Mouse (Mus musculus): ENCODE measurements around the gene Gjb5.

Gene Gjb5

DNA sequence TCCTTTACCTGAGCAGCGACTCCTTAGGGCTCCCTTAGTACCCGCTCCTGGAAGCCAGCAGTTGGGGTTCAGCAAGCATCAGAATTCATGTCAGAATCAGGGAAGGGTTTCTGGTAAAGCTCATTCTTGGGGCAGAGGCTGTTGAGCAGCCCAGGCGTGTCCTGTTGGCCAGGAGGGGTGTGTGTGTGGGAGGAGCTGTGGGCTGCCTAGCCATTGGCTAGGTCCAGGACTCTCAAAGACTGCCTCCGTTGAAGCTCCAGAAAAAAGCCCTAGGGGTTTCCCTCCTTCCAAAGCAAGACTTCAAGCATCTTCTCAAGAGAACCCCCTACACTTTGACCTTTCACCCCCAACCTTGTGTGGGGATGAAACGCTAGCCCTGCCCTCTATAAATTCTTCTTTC is at the start of gene Gjb5:
Gjb5 (minus strand) TSS at position 164 of the 400 bp plus-strand sequence.
- DNase-seq (ENCODE audit: extremely low read depth, insufficient read length, low spot score) = no peak

DNA sequence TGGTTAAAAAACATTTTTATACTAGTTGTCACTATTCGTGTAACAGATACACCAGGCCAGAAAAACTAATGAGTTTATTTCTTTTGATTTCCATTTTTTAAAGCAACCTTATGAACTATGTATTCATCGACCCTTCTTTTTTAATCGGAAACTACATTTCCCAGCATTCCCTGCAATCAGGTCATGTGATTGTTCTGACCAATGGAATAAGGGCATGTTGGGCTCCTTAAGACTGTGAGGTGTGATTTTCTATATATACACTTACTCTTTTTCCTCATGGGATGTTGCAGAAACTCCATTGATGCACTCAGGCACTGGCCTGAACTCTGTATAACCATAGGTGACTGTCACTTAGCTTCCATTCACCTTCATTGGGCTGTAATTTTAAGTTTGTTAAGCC is 44.6 kb upstream of the Gjb5 start:
- no peak for DNase-seq (ENCODE audit: extremely low read depth, insufficient read length, low spot score)

DNA sequence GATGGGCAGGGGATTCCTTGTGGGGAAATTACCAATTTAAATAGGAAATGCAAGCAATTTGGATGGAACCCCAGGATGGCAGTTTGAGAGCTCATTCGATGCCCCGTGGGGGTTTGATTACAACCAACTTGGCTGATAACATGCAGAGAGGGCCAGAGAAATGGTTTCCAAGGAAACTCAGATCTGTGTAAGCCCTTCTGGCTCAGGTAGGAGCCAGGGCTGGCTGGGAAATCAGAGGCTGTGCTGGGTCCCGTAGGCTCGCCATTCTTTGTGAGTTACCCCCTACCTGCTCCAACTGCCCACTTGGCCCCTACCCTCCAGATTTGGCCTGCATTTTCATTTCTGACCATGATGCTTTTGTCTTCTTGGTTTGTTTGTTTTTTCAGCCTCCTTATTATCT is 44.2 kb upstream of the Gjb5 start:
- no peak for DNase-seq (ENCODE audit: extremely low read depth, insufficient read length, low spot score)

DNA sequence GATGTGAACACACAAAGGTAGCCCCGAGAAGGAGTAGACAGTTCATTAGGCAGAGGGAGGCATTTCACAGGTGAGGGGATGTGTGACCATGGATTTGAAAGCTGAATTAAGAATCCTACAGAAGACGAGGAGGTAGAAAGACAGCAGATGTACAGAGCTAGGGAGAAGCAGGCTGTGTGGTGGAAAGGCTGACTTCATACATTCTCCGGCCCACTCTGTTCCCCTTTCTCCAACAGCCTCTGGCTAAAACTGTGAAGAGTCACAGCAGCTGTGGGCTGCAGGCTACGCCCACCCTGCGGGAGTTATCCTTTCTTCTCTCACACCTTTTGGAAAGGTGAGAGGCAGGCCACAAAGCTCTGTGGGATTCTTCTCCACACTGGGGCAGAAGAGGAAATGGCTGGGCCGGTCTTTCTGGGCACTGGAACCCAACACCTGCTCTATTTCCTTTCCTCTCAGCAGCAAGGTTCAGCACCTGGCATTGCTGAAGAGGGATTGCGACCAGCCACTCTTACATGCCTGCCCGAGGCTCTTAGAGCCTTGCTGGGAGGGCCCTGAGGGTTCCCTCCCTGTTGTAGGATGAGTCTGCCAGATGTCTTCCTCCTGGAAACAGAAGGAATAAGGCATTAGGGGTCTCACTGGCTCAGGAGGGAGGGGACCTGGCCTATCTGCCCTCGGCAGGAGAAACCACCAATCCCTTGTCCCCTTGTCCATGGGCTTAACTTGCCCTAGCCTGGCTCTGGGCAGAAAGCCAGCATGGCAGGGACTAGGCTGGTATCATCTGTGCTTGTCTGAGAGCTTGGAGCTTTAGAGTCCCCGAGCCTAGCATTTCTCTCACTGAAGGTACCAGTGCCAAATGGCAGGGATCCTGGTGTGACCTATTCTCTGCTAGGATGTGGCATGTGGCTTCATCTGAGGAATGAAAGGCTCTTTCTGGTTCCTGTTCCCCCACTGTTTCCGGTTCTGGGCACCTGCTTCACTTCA is 42.5 kb upstream of the Gjb5 start:
- no peak for DNase-seq (ENCODE audit: extremely low read depth, insufficient read length, low spot score)

DNA sequence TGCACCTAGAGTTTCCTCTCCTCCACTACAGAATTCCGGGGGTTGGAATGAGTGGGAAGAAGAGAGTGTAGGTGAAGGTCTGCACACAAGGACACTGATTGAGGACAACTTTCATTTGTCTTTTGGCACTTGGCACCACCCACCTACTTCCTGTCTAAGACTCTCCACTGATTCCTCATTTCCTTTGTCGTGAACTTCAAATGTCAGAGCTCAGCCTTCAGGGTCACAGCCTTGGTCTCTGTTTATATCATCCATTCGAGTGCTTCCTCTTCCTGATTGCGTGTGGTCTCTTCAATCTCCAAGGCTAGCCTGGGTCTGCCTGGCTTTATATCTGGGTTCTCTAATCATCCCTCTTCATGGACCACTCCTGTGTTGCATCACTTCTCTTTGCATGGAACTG is 37.6 kb upstream of the Gjb5 start:
- no peak for DNase-seq (ENCODE audit: extremely low read depth, insufficient read length, low spot score)

DNA sequence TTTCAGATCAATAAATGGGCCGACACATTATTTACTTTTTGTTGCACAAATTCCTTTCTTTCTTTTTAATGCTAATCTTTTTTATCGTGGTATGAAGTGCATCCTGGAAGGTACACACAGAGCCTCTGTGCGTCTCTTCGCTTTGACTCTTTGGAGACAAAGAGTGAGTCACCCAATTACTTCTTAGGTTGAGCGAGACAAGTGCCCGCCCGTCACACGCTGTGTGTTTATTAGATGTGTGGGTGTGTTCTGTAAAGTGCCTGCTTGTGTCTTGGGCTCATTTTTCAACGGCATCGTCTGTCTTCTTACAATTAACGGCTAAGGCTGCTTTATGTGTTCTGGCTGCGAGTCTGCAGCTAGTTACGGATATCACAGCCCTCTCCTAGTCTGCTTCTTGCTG is 31.7 kb upstream of the Gjb5 start:
- no peak for DNase-seq (ENCODE audit: extremely low read depth, insufficient read length, low spot score)

DNA sequence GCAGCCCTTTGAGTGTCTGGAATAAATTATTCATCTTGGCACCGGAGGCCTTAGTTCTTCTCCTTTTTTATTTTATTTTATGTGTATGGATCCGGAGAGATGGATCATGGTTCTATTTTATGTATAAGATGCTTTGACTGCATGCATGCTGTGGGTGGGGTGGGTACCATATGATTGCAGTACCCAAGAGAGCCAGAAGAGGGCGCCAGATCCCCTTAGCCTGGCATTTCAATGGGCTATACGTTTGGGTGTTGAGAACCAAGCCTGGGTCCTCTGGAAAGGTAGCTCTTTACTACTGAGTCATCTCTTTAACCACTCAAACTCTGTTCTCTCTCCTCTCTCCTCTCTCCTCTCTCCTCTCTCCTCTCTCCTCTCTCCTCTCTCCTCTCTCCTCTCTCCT is 19.4 kb upstream of the Gjb5 start:
- DNase-seq (ENCODE audit: extremely low read depth, insufficient read length, low spot score) = no peak

DNA sequence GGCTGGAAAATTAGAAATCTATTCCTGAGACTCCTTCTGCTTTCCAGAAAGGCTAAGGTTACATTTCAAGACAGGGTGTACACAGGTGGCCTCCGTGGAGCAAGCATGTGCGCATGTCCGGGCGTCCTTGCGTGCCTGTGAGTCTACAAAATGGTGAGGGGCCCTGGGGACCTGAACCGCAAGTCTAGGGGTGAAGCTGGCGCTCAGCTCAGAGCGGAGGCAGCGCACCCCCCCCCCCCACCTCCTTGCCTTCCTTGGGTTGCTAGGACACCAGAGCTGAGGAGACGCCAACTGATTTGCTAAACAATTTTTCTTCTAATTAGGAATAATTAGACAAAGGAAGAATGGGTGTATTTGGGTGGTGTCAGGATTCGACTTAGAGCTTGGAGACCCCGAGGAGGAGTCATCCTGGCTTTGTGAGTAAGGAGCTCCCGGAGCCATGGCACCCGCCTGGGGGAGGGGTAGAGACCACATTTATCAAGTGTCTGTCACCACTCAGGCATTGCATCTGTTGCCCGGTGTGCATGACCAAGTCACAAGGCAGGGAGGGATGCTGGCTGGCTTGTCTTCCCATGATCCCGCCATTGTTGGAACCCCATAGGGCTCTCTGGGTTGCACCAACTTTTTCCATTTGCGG is 17.7 kb upstream of the Gjb5 start:
- no peak for DNase-seq (ENCODE audit: extremely low read depth, insufficient read length, low spot score)

DNA sequence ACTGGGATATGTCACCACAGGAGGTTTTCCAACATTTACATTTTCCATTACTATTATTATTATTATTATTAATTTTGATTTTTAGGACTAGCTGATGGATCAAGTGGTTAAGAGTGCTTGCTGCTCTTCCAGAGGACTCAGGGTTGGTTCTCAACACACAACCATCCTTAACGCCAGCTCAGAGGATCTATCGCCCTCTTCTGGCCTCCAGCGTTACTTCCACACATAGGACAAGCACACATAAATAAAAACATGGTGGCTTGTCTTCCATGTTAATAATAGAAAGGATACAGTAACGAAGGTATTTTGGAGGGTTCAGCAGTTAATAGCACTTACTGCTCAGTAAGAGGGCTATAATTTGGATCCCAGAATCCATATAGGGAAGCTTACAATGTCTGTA is 16.7 kb upstream of the Gjb5 start:
- DNase-seq (ENCODE audit: extremely low read depth, insufficient read length, low spot score) = no peak

DNA sequence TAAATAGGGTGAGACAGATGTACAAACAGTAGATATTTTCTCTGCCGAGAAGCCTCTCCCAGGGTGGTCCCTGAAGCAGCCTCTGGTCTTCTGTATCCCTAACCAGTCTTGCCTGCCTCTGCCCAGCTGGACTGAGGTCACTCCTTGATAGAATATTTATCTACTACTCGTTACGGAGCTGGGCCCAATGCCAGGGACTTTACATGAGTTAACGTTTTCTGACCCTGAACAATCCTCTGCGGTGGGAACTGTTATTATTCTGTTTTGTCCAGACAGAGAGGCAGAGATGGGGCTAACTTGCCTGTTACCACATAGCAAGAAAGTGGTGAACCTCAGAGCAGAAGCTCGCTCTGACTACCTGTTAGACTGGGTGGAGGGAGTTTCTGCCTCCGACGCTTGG is 15.5 kb upstream of the Gjb5 start:
- no peak for DNase-seq (ENCODE audit: extremely low read depth, insufficient read length, low spot score)

DNA sequence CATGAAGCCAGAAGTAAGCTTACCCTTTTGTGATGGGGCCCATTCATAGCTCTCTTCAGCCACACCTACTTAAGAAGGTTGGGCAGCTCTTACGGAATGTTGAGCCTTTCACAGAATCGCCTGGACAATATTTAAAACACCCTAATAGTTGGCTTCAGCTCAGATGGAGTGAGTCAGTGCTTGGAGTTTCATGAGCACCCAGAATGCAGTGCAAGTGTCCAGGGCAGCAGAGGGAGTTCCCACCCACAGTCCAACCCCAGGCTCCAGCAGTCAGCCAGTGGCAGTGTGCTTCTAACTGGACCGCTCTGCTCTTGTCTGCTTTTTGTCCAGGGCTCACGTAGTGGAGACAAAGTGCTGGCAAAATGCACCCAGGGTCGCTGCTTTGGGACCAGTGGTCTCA is 13.6 kb upstream of the Gjb5 start:
- peak; percentile 70 for DNase-seq (ENCODE audit: extremely low read depth, insufficient read length, low spot score)

DNA sequence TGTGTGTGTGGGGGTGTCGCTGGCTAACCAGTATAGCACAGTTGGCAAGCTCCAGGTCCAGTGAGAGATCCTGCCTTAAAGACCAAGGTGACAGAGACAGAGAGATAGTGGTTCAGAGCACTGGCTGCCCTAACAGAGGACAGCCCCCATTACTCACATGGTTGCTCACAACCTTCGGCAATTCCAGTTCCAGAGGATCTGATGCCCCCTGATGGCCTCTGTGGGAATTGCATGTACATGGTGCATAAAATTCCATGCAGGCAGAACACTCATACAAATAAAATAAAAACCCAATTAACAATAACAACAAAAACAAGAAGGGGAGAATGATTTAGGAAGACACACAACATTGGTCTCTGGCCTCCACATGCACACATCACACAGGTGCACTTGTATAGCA is 12.5 kb upstream of the Gjb5 start:
- no peak for DNase-seq (ENCODE audit: extremely low read depth, insufficient read length, low spot score)

DNA sequence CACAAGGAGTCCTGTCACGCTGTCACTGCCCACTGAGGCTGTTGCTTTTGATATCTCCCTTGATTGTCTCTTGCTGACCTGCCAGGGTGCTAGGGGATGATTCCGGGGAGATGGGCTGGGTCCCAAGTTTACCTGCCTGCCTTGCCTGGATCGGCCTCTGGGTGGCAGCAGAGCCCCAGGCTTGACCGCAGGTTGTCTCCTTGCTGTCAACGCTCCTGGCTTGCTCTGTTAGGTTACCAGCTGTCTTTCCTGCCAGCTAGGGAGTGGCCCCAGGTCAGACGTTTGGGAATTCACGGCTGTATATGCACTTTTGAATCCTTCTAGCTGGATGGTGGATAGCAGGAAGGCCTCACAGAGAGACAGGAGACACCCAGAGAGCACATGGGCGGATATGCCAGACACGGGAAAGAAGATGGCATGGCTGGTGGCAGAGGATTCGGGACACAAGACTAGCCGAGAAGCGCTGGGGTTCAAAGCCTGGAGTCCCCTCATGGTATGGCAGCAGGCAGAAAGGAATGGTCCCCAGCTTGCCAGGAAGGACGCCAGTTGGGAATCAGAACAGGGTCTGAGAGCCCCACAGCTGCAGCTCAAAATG is 10.5 kb upstream of the Gjb5 start:
- DNase-seq (ENCODE audit: extremely low read depth, insufficient read length, low spot score) = peak; percentile 63

DNA sequence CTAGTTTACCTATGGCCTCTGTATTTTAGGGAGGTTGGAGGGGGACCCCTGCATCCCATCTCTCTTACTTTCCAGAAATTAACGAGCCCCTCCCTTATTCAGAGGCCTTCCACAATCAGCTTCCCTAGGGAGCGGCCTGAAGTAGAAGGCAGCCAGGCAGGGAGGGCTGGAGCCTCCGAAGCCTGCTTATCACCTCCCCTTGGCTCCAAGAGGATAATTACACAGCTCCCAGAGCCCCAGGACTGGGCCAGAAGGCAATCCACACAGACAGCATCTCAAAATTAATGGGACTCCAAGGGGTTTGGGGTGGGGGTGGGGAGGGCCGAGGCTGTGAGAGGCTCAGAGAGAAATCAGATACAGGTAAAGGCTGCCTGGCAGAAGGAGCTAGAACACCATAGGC is 7.9 kb upstream of the Gjb5 start:
- DNase-seq (ENCODE audit: extremely low read depth, insufficient read length, low spot score) = no peak

DNA sequence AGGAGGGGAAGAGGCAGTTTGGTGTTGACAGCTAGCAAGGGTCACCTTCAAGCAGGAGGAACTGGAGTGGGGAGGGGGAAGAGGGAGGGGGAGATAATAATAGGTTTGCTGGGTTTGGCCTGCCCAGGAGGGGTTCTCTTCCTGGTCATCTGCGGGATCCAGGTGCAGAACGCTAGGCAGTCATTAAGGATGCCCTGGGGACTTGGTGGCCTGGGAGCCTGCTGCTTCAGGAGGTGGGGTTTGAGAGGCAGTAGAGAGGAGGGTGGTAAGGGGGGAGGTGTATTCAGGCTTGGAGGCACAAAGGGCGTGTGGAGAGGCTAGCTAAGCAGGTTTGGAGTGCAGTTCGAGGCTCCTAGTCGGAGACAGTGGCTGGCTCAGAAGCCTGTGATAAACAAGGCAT is 7.5 kb upstream of the Gjb5 start:
- DNase-seq (ENCODE audit: extremely low read depth, insufficient read length, low spot score) = no peak

DNA sequence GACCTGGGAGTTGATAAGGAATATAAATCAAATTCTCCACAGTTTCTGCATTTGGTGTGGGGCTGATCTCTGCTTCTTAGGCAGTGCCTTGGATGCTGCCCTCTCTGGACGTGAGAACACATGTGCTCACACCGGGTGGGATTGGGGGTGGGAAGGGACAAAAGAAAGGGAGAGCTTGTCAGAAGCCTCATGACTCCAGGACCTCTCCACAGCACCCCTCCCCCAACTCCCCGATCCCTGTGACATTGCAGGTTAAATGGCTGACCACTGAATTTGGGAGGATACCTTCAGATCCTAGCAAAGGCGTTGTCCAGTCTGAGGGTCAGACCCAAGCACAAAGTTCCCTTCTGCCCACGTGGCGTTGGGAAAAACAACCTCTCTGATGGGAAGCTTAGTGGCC is 6.5 kb upstream of the Gjb5 start:
- DNase-seq (ENCODE audit: extremely low read depth, insufficient read length, low spot score) = no peak

DNA sequence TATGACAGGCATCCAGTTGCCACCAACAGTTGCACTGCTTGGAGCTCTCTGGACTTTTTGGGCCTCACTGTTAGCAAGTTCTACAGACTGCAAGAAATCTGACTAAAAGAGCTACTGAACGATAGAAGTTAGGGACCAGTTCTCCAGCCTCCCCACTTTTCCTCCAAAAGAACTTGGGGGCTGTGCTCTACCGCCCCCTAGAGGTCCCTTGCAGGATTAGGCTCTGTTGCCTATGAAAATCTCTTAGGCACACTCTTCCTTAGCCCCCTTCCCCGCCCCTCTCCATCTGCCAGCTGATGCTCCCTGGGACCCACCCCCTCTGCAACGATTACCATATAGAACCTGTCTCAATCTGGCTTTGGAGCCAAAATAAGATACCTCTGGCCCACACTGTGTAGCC is 5.3 kb upstream of the Gjb5 start:
- no peak for DNase-seq (ENCODE audit: extremely low read depth, insufficient read length, low spot score)

DNA sequence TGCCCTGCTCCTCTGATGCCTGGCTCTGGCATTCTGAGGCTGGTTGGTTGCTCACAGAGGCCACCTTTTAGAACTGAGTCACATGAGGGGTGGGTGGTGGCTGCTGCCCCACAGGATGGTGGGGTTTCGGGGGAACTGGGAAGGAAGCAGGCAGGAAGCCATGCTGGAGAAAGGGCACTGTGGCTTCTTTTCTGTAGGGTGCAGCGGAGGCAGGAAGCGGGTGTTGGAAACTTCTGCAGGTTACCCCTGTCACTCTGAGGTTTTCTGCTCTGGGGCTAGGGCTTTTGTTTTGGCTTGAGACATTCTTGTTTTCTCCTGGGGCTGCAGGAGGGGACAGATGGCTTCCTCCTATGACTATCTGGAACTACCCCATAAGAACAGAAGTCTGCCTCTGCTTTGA is 4.5 kb upstream of the Gjb5 start:
- DNase-seq (ENCODE audit: extremely low read depth, insufficient read length, low spot score) = no peak

DNA sequence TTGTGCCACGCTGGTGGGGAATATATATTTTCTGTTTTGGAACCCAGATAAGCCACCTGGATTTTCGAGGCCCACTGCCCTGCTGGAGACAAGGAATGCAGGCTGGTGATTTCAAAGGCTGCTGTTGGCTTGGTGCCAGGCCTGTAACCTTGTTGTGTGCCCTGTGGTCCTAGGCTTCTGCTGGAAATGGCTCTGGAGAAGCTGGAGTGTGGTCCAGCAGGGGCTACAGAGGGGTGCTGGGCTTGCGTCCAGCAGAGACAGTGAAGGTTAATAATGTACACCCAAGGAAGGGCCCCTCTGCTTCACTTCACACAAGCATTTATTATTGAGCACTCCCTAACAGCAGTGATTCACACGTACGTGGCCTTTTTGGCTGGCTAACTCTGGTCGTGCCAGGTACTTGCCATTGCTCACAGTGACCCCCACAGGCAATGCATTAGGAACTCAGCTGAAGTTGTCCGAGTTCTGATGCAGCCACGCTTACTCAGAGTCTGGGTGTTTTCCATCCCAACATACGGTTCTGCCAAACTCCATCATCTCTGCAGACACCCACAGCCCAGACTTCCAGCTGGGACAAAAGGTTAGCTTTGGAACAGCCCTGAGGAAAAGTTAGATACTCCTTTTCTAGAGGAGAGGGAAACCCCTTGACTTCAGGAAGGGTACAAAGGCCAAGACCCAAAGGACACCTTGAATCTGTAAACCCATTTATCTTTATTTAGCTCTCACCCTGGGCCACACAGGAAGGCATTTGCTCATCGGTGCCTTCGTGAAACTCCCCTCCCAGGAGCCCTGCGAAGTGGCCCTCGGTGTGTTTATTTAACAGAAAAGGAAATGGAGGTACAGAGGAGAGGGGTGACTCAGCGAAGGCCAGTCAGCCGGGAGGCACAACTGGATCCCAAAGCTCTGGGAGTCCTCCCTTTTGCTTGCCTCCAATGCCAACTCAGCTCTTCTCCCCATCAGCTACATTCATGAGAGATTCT is 3.2 kb downstream of the Gjb5 start:
- DNase-seq (ENCODE audit: extremely low read depth, insufficient read length, low spot score) = peak; percentile 76

DNA sequence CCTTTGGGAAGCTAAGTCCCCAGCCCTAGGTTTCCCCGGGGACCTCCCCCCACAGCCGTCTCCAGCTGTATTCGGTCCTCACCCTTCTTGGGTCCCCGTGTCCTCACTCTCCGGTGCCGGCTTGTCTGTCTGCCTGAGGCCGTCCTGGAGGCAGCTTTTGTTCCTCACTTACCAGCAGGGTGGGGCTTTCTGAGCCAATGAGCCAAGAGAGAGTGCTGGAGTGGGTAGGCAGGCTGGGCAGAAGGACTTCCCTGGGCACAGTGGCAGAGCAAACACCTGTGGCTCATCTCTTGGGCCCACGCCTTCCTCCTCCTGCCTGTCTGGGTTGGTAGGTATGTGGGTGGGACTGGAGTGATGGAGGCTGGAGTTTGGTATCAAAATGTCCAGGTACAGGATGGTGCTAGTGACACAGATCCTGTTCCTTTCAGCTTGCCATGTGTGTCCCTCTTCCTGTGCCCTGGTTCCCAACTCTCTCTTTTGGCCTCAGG is 4.0 kb downstream of the Gjb5 start, which contains the start of gene Gjb4:
Gjb4 (minus strand) TSS at position 131 of the 488 bp plus-strand sequence.
- DNase-seq (ENCODE audit: extremely low read depth, insufficient read length, low spot score) = peak; percentile 73
